Mouse (Mus musculus): ENCODE data around the gene Sohlh2.

DNA sequence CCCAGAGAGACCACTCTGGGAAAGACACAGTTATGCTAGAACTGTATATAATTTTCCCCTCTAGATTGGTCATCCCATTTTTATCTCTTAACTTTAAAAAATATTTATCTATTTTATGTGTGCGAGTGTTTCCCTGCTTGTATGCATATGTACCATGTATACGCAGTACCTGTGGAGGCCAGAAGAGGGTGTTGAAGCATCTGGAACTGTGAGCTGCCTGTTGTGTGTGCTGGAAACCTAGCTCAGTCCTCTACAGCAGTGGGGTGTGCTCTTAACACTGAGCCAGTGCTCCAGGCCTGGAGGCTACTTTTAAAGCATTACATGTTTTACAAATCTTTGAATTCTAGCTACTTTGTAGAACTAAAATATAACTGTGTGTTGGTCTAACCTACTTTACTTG is 24.6 kb downstream of the Sohlh2 start:
- no peak for TF ChIP-seq EP300 (IDR thresholded peaks at IDR 0.05; ENCODE audit: low read length)
- TF ChIP-seq POLR2A (IDR thresholded peaks at IDR 0.05; ENCODE audit: low read depth, low read length): no peak
- TF ChIP-seq CTCF (conservative IDR thresholded peaks at IDR 0.05 in 1 of 2, IDR thresholded peaks at IDR 0.05 in 1 of 2; ENCODE audit: low read depth in 2 of 2, low read length in 2 of 2): no peak
- TF ChIP-seq MAZ (IDR thresholded peaks at IDR 0.05; ENCODE audit: low read depth, low read length): no peak
- TF ChIP-seq TCF12 (IDR thresholded peaks at IDR 0.05; ENCODE audit: low read depth, low read length): no peak
- TF ChIP-seq MXI1 (IDR thresholded peaks at IDR 0.05; ENCODE audit: low read depth, low read length): no peak
- TF ChIP-seq ZKSCAN1 (IDR thresholded peaks at IDR 0.05; ENCODE audit: borderline replicate concordance, low read depth, low read length): no peak
- TF ChIP-seq JUN (IDR thresholded peaks at IDR 0.05; ENCODE audit: insufficient read depth, low read depth, low read length): no peak
- TF ChIP-seq ETS1 (conservative IDR thresholded peaks at IDR 0.05; ENCODE audit: low read depth, low read length): no peak

All from CH12.LX (cell line).